Mouse (Mus musculus): ENCODE measurements around the gene Tmc6. TPM values are rescaled to one million over a fixed set of nuclear protein-coding genes. Genes with fewer than 3 reads are reported as not detected.

Tmc6 gene
- total RNA-seq, 1 experiment, result 36.0 TPM

- Histone ChIP-seq H3K9me3 (ENCODE audit: control insufficient read depth, insufficient read depth, low read depth, low read length) (no peaks in the 10 kb centered on the region), H3K4me1 (ENCODE audit: control insufficient read depth in 2 of 2, insufficient read depth in 2 of 2, low read length in 2 of 2, poor library complexity in 1 of 2) (peaks cover 0 to 3% of the 10 kb centered on the region in 2 experiments; a peak in 3 of 4 replicates), H3K9ac (ENCODE audit: insufficient read depth, low read depth, low read length, poor library complexity, severe bottlenecking) (no peak overlapping the region), H3K27ac (ENCODE audit: insufficient read depth, low read depth, low read length, poor library complexity, severe bottlenecking) (no peak overlapping the region), H3K4me3 (ENCODE audit: insufficient read depth in 1 of 2, low read depth in 1 of 2, low read length in 2 of 2, poor library complexity in 1 of 2, severe bottlenecking in 1 of 2) (no peak overlapping the region), H3K36me3 (ENCODE audit: control insufficient read depth, insufficient read depth, low read length, poor library complexity, severe bottlenecking) (peaks cover 36% of the 10 kb centered on the region; the same call in 1 of the 2 replicates)
- in situ Hi-C loops (cut with MboI; ENCODE audit: low sequenced_read_pairs in 2 of 2, unreplicated experiment in 2 of 2), result no loop called here
- TF ChIP-seq CHD2 (IDR thresholded peaks at IDR 0.05; ENCODE audit: low read depth, low read length) (no peak), ZC3H11A (IDR thresholded peaks at IDR 0.05; ENCODE audit: borderline replicate concordance, low read depth, low read length) (no peak), HCFC1 (IDR thresholded peaks at IDR 0.05; ENCODE audit: borderline replicate concordance, insufficient read depth, low read length) (no peak), MAFK (IDR thresholded peaks at IDR 0.05; ENCODE audit: insufficient read depth, low read depth, low read length) (no peak), ZNF384 (IDR thresholded peaks at IDR 0.05; ENCODE audit: low read depth, low read length) (no peak)
- DNase-seq (ENCODE audit: low read depth, low spot score), result no peak
Measured at GRCm38 (mm10) chr11:117736037-117736689, 45.8 kb downstream of the Tmc6 start.

- peaks cover 0 to 6% of the 10 kb centered on the region in 2 experiments; a peak in 3 of 4 replicates for H3K4me1 ChIP-seq (ENCODE audit: control insufficient read depth in 2 of 2, insufficient read depth in 2 of 2, low read length in 2 of 2, poor library complexity in 1 of 2)
- peaks cover 16% of the 10 kb centered on the region; the same call in 1 of the 2 replicates for H3K36me3 ChIP-seq (ENCODE audit: control insufficient read depth, insufficient read depth, low read length, poor library complexity, severe bottlenecking)
- H3K9me3 ChIP-seq (ENCODE audit: control insufficient read depth, insufficient read depth, low read depth, low read length), result no peaks in the 10 kb centered on the region
- no peak overlapping the region for H3K4me3 ChIP-seq (ENCODE audit: insufficient read depth in 1 of 2, low read depth in 1 of 2, low read length in 2 of 2, poor library complexity in 1 of 2, severe bottlenecking in 1 of 2)
- no peak for DNase-seq (ENCODE audit: low read depth, low spot score)
- TF ChIP-seq ZC3H11A (IDR thresholded peaks at IDR 0.05; ENCODE audit: borderline replicate concordance, low read depth, low read length) (no peak), CHD2 (IDR thresholded peaks at IDR 0.05; ENCODE audit: low read depth, low read length) (no peak), MAFK (IDR thresholded peaks at IDR 0.05; ENCODE audit: insufficient read depth, low read depth, low read length) (no peak), HCFC1 (IDR thresholded peaks at IDR 0.05; ENCODE audit: borderline replicate concordance, insufficient read depth, low read length) (no peak), ZNF384 (IDR thresholded peaks at IDR 0.05; ENCODE audit: low read depth, low read length) (no peak)
- H3K27ac ChIP-seq (ENCODE audit: insufficient read depth, low read depth, low read length, poor library complexity, severe bottlenecking), result no peak overlapping the region
- H3K9ac ChIP-seq (ENCODE audit: insufficient read depth, low read depth, low read length, poor library complexity, severe bottlenecking), result no peak overlapping the region
- in situ Hi-C loops (cut with MboI; ENCODE audit: low sequenced_read_pairs in 2 of 2, unreplicated experiment in 2 of 2), result no loop called here
Measured at GRCm38 (mm10) chr11:117731470-117731869, 50.5 kb downstream of the Tmc6 start.

DNA sequence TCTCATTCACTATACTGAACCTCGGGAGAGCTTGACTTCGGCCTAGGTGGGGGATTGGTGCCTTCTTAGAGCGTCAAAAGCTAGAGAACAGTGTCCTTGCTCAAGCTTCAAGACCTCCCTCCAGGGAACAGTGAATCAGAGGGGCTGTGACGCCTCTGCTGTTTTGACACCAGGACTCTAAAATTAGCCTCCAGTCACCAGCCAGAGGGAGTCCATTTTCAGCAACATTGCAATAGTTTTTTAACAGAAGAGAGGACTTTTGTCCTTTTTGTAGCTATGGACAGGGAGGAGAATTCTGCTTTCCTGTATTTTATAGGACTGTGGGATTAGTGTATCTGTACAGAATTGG lies 51.5 kb downstream of the Tmc6 start:
- TF ChIP-seq ZNF384 (IDR thresholded peaks at IDR 0.05; ENCODE audit: low read depth, low read length), result no peak
- no peak for TF ChIP-seq MAFK (IDR thresholded peaks at IDR 0.05; ENCODE audit: insufficient read depth, low read depth, low read length)
- no peak for TF ChIP-seq CHD2 (IDR thresholded peaks at IDR 0.05; ENCODE audit: low read depth, low read length)
- TF ChIP-seq HCFC1 (IDR thresholded peaks at IDR 0.05; ENCODE audit: borderline replicate concordance, insufficient read depth, low read length), result no peak
- no peak for TF ChIP-seq ZC3H11A (IDR thresholded peaks at IDR 0.05; ENCODE audit: borderline replicate concordance, low read depth, low read length)
- H3K4me3 ChIP-seq (ENCODE audit: insufficient read depth in 1 of 2, low read depth in 1 of 2, low read length in 2 of 2, poor library complexity in 1 of 2, severe bottlenecking in 1 of 2), result no peak overlapping the region
- peaks cover 0 to 6% of the 10 kb centered on the region in 2 experiments; a peak in 3 of 4 replicates for H3K4me1 ChIP-seq (ENCODE audit: control insufficient read depth in 2 of 2, insufficient read depth in 2 of 2, low read length in 2 of 2, poor library complexity in 1 of 2)
- no peak overlapping the region for H3K9ac ChIP-seq (ENCODE audit: insufficient read depth, low read depth, low read length, poor library complexity, severe bottlenecking)
- H3K36me3 ChIP-seq (ENCODE audit: control insufficient read depth, insufficient read depth, low read length, poor library complexity, severe bottlenecking), result peaks cover 10% of the 10 kb centered on the region; the same call in 1 of the 2 replicates
- no peaks in the 10 kb centered on the region for H3K9me3 ChIP-seq (ENCODE audit: control insufficient read depth, insufficient read depth, low read depth, low read length)
- no peak overlapping the region for H3K27ac ChIP-seq (ENCODE audit: insufficient read depth, low read depth, low read length, poor library complexity, severe bottlenecking)
- no peak for DNase-seq (ENCODE audit: low read depth, low spot score)
- in situ Hi-C loops (cut with MboI; ENCODE audit: low sequenced_read_pairs in 2 of 2, unreplicated experiment in 2 of 2), result no loop called here

DNA sequence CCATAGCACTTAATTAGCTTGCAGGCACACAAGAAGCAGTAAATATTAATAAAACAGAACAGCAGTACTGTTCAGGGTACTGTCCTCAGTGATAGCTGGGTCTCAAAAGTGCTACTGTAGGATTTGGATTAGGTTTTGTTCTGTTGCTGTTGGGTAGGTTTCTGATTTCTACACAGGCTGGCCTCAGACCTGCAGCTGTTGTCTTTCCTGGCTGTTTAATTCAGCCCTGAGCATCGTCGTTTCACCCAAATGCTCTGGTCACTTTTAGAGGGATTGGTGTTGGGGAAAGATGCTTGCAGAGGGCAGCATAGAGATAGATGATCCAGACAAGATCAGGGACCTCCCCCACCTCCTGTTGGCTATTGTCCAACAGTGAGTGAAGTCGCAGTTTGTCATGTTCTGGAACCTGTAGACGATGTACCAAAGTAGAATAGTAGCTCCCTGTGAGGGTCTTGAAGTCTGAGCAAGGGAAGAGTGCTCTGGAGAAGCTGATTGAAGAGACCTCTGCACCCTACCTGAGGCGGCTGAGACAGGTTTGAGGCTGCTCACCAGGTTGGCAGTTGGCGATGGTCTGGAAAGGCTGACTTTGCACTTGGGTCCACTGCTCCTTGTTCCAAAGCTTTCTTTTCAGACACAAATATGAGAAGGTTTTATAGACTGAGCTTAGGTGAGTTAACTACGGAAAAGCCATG lies 52.1 kb downstream of the Tmc6 start:
- no peak overlapping the region for H3K9ac ChIP-seq (ENCODE audit: insufficient read depth, low read depth, low read length, poor library complexity, severe bottlenecking)
- H3K27ac ChIP-seq (ENCODE audit: insufficient read depth, low read depth, low read length, poor library complexity, severe bottlenecking), result no peak overlapping the region
- H3K4me1 ChIP-seq (ENCODE audit: control insufficient read depth in 2 of 2, insufficient read depth in 2 of 2, low read length in 2 of 2, poor library complexity in 1 of 2), result peaks cover 0 to 6% of the 10 kb centered on the region in 2 experiments; a peak in 3 of 4 replicates
- no peak overlapping the region for H3K4me3 ChIP-seq (ENCODE audit: insufficient read depth in 1 of 2, low read depth in 1 of 2, low read length in 2 of 2, poor library complexity in 1 of 2, severe bottlenecking in 1 of 2)
- H3K36me3 ChIP-seq (ENCODE audit: control insufficient read depth, insufficient read depth, low read length, poor library complexity, severe bottlenecking), result peaks cover 10% of the 10 kb centered on the region; the same call in 1 of the 2 replicates
- in situ Hi-C loops (cut with MboI; ENCODE audit: low sequenced_read_pairs in 2 of 2, unreplicated experiment in 2 of 2), result no loop called here
- no peak for DNase-seq (ENCODE audit: low read depth, low spot score)
- TF ChIP-seq MAFK (IDR thresholded peaks at IDR 0.05; ENCODE audit: insufficient read depth, low read depth, low read length), result no peak
- TF ChIP-seq HCFC1 (IDR thresholded peaks at IDR 0.05; ENCODE audit: borderline replicate concordance, insufficient read depth, low read length), result no peak
- no peak for TF ChIP-seq ZC3H11A (IDR thresholded peaks at IDR 0.05; ENCODE audit: borderline replicate concordance, low read depth, low read length)
- no peak for TF ChIP-seq CHD2 (IDR thresholded peaks at IDR 0.05; ENCODE audit: low read depth, low read length)
- TF ChIP-seq ZNF384 (IDR thresholded peaks at IDR 0.05; ENCODE audit: low read depth, low read length), result no peak
- H3K9me3 ChIP-seq (ENCODE audit: control insufficient read depth, insufficient read depth, low read depth, low read length), result no peaks in the 10 kb centered on the region

Data from ES-E14 (cell line).